Mouse (Mus musculus) 3134 (cell line): ENCODE results near the gene Stk25.
"Not testable (repeated sequence)": the region's sequence is repeated elsewhere in the genome, so short reads cannot be mapped to it uniquely, and the experiment has no call there.

Source experiments
- DNase-seq: peaks from one replicate; pipeline ENCODE4 v3.0.0-alpha.2; 2011; ENCODE audit warnings: low spot score; ENCODE audit not compliant: insufficient read length; ENCODE audit errors: extremely low read depth

Stk25 gene

GRCm38 (mm10) chr1:93658559-93658958 lies at the start of gene Stk25:
TSS of gene Stk25 (minus strand) at chr1:93658659.
- not testable (repeated sequence) for DNase-seq

GRCm38 (mm10) chr1:93705389-93705788 lies 46.9 kb upstream of the Stk25 start:
- DNase-seq: no peak

- no peak for DNase-seq
Measured at GRCm38 (mm10) chr1:93704341-93704740, 45.9 kb upstream of the Stk25 start.

GRCm38 (mm10) chr1:93703472-93704048 lies 45.1 kb upstream of the Stk25 start:
- no peak for DNase-seq

- DNase-seq: no peak
Measured at GRCm38 (mm10) chr1:93702106-93702505, 43.6 kb upstream of the Stk25 start.

- no peak for DNase-seq
Measured at GRCm38 (mm10) chr1:93699159-93699558, 40.7 kb upstream of the Stk25 start.

GRCm38 (mm10) chr1:93697317-93697716 lies 38.9 kb upstream of the Stk25 start:
- no peak for DNase-seq

- peak; percentile 56 for DNase-seq
Measured at GRCm38 (mm10) chr1:93694966-93695365, 36.5 kb upstream of the Stk25 start.

GRCm38 (mm10) chr1:93693943-93694342 lies 35.5 kb upstream of the Stk25 start:
- DNase-seq: no peak

GRCm38 (mm10) chr1:93693502-93693901 lies 35.0 kb upstream of the Stk25 start:
- DNase-seq: no peak

- no peak for DNase-seq
Measured at GRCm38 (mm10) chr1:93692773-93693172, 34.3 kb upstream of the Stk25 start.

GRCm38 (mm10) chr1:93691786-93692357 lies 33.4 kb upstream of the Stk25 start:
- no peak for DNase-seq

- no peak for DNase-seq
Measured at GRCm38 (mm10) chr1:93691106-93691505, 32.6 kb upstream of the Stk25 start.

GRCm38 (mm10) chr1:93689901-93690496 lies 31.5 kb upstream of the Stk25 start:
- no peak for DNase-seq

GRCm38 (mm10) chr1:93688154-93688553 lies 29.7 kb upstream of the Stk25 start:
- DNase-seq: no peak

- no peak for DNase-seq
Measured at GRCm38 (mm10) chr1:93686961-93687320, 28.5 kb upstream of the Stk25 start.

GRCm38 (mm10) chr1:93686245-93686960 lies 27.9 kb upstream of the Stk25 start:
- DNase-seq: peak; percentile 86

- DNase-seq: peak; percentile 95
Measured at GRCm38 (mm10) chr1:93685401-93686244, 27.2 kb upstream of the Stk25 start, which contains the start of gene Bok. TSS of gene Bok (plus strand) at chr1:93685660.

GRCm38 (mm10) chr1:93679889-93680568 lies 21.6 kb upstream of the Stk25 start:
- peak; percentile 79 for DNase-seq

GRCm38 (mm10) chr1:93678386-93678785 lies 19.9 kb upstream of the Stk25 start:
- DNase-seq: peak; percentile 64
